Mouse (Mus musculus) cortical plate, adult 2 months (tissue): Measurements from ENCODE around the gene Cacna2d3.

Source experiments
- CTCF ChIP-seq: fragments of 200-500 bp; IDR thresholded peaks from 2 replicates; pipeline ENCODE4 v1.5.1; 2011; ENCODE audit warnings: mild to moderate bottlenecking, control low read depth, low read length; ENCODE audit not compliant: insufficient read depth; ENCODE audit errors: extremely low read depth
- POLR2A ChIP-seq: fragments of 200-500 bp; IDR thresholded peaks from 2 replicates; pipeline ENCODE4 v1.6.1; 2011; ENCODE audit warnings: mild to moderate bottlenecking, low read length, control low read depth; ENCODE audit not compliant: insufficient read depth; ENCODE audit errors: extremely low read depth

DNA sequence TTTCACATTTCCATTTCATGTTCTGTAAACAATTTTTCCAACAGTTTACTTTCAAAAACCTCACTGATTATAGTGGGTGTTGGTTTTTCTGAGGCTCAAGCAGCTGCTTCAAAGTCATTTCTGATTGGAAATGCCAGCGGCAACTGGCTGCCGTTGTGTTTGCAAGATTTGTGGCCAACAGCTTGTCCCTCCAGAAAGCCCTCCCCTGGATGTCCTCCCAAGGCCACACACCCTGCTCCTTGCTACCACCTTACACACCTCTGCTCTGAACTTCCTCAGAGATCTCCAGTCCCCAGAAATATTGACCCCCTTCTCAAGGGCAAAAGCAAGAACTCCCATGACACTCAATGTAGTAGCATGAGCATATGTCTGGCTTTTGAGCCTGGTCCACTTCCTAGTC is 659.0 kb downstream of the Cacna2d3 start:
- TF ChIP-seq CTCF (no peak), POLR2A (no peak)
